Mouse (Mus musculus) kidney, postnatal 25 days (tissue): ENCODE measurements at regions not wholly inside any gene's neighbourhood (a gene's known extent, or its start where the extent isn't known, plus 50 kb on each side); places are given as distances from the start of the nearest gene placed in this dataset.

Experiments
- DNase-seq, 2 experiments: peaks; one replicate each; pipeline ENCODE4 v3.0.0; 2021; ENCODE audit warnings: mixed read lengths in 2 of 2

DNA sequence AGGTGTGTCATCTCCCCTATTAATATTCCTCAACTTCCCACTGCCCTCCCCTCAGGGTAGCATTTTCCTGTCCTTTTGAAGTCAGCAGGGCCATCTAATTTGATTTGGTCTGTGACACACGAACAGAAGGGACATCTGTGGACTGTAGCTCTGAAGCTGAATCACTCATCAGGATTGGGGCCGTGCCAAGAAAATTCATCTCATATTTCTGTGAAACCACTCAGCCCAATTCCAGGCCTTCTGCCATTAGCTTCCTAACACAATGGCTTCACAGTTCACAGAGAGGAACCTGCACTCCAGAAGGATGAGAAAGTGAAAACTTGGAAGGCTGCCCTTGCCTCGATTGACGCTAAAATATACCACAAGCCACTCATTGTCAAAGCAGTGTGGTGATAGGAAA lies 86.1 kb downstream of the Abhd5 start:
- no peak for DNase-seq

DNA sequence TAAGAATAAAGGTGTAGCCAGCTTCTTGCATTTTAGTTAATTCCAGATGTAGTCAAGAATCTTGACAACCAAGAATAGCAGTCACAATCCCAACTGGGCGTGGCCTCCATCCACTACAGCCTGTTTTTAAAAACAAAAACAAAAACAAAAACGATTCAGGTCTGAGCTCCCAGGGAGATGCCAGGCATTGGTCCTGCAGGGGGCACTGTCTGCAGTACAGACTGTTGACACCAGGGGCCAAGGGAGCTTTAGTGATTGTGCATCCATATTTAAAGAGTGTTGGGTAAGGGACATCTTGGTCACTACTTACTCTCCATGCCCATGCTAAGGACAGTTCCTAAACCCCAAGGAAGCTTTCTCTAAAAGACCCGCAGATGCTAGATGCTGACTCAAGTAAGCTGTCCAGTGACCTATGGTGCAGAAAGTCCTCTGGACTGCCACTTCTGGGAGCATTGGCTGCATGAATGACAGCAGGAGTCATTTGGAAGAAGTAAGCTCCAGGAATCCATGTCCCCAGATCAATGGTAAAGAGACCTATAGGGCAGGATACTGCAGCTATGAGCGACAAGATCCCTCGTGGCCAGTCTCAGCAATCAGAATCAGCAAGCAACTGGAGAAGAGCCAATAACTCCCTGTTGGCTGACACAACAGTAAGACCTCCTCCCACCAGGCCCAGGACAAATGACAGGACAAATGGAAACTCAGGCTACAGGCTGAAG lies 95.1 kb downstream of the Abhd5 start:
- DNase-seq: no peak

DNA sequence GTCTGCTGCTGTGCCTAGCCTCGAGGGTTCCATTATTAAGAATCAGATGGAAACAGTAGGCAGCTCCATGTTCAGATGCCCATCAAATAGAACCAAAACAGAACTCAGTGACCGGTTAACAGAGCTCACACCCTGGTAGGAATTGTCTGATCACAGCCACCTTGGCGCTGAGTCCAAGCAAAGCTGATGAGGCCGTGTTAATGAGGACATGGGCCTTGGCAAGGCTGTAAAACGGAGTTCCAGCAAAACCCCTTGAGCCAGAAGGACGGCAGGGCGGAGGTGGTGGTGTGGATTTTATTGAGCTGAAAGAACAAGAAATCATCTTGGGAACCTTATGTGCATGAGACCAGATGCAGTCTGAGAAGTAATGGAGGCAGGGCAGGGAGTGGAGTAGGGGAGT lies 96.2 kb downstream of the Abhd5 start:
- no peak for DNase-seq

- DNase-seq: no peak
These were observed 96.9 kb downstream of the Abhd5 start for GRCm38 (mm10) chr9:122448342-122448741.

GRCm38 (mm10) chr9:122450524-122450923 lies 99.1 kb downstream of the Abhd5 start:
- DNase-seq: no peak

- DNase-seq: no peak
These were observed 103.9 kb downstream of the Abhd5 start for GRCm38 (mm10) chr9:122455301-122455700.

DNA sequence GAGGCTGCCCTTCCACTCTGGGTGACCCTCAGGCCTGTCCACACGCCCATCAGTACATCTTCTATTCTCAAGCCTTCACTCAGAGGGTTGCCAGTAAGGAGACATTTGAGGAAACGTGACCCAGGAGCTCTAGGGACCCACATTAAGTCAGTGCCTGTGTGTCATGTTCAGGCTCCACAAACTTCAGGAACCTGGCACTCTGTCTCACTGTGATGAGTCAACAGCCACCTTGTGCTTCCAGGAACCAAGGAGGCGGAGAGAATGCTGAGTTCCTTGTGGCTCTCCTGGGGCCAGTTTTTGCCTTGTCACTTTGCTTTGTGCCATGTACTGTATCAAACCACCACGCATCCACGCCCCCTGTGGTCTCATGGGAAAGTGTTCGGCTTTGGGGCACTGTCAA lies 104.4 kb downstream of the Abhd5 start:
- DNase-seq: no peak

GRCm38 (mm10) chr9:122459491-122459890 lies 108.1 kb downstream of the Abhd5 start:
- no peak for DNase-seq

- DNase-seq: no peak
These were observed 120.1 kb downstream of the Abhd5 start for GRCm38 (mm10) chr9:122471539-122471938.

DNA sequence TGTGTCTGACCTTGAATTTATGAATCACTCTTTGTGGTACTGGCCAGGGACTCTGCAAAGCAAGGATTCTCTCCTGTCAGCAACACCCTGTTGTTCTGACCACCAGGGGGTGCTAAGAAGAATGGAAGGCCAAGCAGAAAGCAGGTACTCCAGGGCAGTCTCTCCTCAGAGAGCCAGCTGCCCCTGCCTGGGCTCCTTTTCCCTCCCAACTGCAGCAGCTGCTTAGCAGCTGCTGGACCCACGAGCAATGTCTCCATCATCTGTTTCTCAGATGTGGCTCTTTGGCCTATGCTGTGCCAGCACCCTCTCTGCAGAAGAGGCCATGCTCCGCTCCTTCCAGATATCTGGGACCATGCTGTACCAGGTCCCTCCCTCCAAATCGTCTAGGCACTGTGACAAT lies 124.9 kb downstream of the Abhd5 start:
- peak; percentile 48 to 71 for DNase-seq

DNA sequence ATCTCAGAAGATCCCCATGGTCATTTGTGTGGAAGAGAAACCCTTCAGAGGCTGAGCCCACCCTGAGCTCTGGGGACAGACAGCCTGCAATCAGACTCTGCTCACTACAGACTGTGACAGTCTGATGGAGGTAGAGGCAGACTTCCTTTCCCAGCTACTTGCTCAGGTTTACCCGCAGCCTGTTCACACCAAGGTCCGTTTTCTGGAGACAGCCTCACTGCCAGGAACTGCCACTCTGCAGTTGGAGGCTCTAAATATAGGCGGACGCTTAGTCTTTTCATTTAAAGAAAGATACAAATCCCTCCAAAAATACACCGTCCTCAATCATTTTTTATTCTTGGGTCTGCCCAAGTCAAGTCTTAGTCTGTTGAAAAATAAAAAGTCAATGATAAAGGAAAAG lies 135.6 kb downstream of the Abhd5 start:
- no peak for DNase-seq

GRCm38 (mm10) chr9:122494691-122495090 lies 143.3 kb downstream of the Abhd5 start:
- DNase-seq: no peak

- no peak for DNase-seq
These were observed 145.1 kb downstream of the Abhd5 start for GRCm38 (mm10) chr9:122496482-122496985.

DNA sequence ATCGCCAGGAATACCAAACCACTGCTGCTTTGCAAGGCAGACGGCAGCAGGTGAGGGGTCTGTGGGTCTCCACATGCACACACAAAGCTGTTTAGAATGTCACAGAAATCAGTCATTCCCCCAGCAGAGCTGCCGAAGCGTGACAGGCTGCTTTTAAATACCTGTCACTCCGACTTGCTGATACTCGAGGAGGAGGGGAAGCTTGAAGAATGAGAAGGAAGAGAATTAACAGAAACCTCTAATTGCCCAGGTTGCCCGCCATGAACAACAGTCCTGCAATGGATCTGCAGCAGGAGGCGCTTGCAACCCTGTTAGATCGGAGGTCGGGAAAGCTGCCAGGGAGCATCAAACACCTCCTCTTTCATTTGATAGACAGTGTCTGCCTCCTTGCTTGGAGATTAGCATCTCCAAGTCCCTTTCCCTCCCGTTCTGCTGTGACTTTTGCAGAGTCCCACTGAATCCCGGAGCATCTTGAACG lies 150.5 kb downstream of the Abhd5 start:
- no peak for DNase-seq

DNA sequence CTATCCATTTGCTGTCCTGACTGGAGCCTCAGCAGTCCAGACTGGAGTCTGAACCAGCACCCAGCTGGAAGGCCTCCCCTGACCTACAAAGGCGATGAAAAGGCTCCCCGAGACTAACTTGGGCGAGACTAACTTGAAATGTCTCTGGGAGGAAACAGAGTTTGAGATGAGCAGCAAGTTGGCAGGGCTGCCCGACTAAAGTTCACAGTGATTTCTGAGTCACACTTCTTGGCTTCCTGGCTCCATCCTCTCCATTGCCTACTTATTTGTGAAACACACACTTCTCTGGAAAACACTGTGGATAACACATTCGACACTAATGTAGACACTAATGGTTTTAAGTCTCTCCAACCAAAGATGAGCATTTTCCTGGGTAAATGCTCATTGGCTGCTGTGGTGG lies 170.2 kb downstream of the Abhd5 start:
- peak in 1 of 2 experiments; percentile 3 for DNase-seq

- DNase-seq: no peak
These were observed 174.2 kb downstream of the Abhd5 start for GRCm38 (mm10) chr9:122525621-122526055.

DNA sequence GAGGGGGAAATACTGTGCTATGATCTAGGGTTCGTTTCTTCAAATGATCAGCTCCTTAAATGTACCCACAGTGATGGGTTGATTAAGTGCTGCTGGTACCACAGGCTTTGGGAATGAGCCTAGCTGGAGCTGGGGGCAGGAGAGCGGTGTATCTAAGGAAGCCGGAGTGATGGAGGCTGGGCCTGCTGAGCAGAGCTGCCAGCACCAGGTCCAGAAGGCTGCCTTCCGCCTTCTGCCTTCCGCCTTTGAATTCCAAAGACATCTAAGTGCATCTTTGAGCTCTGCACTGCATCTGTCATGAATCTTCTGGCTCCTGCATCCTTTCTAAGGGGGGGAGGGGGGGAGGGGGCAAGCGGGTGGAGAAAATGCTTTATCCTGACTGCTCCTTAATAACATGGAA lies 176.9 kb downstream of the Abhd5 start:
- no peak for DNase-seq

DNA sequence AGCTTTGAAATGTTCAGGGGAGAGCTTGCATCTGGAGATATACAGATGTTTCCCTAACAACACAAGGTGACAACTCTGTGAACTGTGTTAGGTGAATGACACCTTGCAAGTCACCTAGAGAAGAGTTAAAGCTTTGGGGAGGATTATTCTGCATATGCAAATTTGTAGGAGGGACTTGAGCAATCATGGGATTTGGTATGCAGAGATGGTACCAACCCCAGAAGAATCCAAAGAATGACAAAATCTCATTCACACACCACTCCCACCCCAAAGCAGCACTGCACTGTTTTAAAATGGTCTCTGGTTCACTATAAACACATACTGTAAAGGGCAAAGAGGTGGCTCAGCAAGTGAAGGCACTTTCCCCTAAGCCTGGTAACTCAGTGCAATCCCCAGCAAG lies 178.3 kb downstream of the Abhd5 start:
- DNase-seq: no peak

DNA sequence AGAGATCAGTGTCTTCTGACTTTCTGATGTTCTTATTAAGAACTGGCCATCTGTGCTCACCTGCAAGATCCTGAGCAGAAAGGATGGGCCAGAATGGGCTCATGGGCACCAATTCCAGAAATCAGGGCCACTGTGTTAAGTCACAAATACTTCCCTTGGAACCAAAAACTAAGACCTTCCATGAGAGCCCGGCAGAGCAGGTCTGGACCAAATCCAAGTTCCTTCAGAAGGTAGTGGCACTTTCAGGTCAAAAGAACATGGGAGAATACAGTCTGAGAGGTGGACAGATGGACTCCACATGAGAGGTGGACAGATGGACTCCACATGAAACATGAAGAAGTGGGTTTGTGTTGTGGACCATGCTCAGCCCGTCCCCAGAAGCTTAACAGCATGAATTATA lies 180.4 kb downstream of the Abhd5 start:
- no peak for DNase-seq

- DNase-seq: no peak
These were observed 182.9 kb downstream of the Abhd5 start for GRCm38 (mm10) chr9:122534121-122534814.

- no peak for DNase-seq
These were observed 183.6 kb downstream of the Abhd5 start for GRCm38 (mm10) chr9:122534965-122535364.

GRCm38 (mm10) chr9:122540091-122540490 lies 188.7 kb downstream of the Abhd5 start:
- DNase-seq: no peak

DNA sequence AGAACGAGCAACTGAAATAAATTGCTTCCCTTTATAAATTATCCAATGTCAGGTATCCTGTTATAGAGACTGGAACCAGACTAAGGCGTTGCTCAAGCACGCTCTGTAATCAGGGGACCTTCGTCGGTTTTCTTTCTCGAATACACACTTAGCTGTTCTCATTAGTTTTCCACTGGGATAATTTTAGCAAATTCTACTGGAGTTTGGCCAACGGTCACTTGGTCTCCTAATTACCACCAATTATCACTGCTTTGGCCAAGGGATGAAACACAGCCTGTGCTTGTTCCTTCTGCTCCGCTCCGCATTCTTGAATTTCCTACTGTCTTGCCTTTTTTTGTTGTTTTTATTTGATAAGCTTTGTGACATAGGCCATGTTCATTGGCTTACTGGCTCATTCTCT lies 191.1 kb upstream of the Topaz1 start:
- DNase-seq: no peak

GRCm38 (mm10) chr9:122566060-122566459 lies 181.1 kb upstream of the Topaz1 start:
- no peak for DNase-seq
